Comparison of ENCODE assay signal across 22 mouse cellular contexts in the genomic region with DNA sequence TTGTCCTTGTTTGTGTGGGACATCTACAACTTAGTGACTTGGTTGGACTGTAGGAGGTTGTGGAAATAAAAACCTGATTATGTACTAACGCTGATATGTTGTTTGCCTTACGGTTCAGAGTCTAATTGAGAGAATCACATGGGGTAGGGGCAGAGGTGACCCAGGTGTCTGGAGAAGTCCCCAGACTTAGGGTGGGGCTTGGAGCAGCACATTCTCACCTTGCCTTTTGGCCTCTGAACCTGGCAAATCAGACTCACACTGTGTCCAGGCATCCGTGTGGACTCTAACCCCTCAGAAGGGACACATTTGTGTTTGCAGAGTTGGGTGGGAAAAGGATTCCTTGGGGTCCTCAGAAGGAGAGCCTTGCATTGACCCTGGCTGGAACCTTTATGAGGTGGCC. TPM values are rescaled to one million over a fixed set of nuclear protein-coding genes. Genes with fewer than 3 reads are reported as not detected.
"Had no signal": no experiment of that assay in that cellular context is flagged by ENCODE, and none has a peak within 500 bp of the region (broad histone marks: within the 10 kb centered on the region; RNA-seq: fewer than 3 reads in every experiment).

No protein-coding gene starts in this region.

- H3K27ac ChIP-seq: hindbrain, postnatal 0 days; left cerebral cortex, adult 2 months; liver, embryonic 14.5 days; midbrain, embryonic 10.5 days; midbrain, embryonic 13.5 days; neural tube, embryonic 13.5 days had no signal

- H3K9me3 ChIP-seq: megakaryocyte, embryonic 14.5 days; midbrain, embryonic 10.5 days; midbrain, embryonic 13.5 days; neural tube, embryonic 13.5 days had no signal

- ATAC-seq: hindbrain, postnatal 0 days; inflammation-experienced regulatory T-cells, adult 6 months; lung, postnatal 0 days; midbrain, embryonic 13.5 days; midbrain, embryonic 16.5 days had no signal

- H3K27me3 ChIP-seq: neural tube, embryonic 13.5 days had no signal

- DNase-seq: kidney, adult 8-10 months; kidney, postnatal 14 days; layer of hippocampus, postnatal 36 days; lung, embryonic 14.5 days; lung, postnatal 36 days; retina, postnatal 1 day; right cerebral cortex, postnatal 25 days; thymus, postnatal 25 days had no signal

- H3K4me3 ChIP-seq: left cerebral cortex, adult 2 months; megakaryocyte, embryonic 14.5 days; midbrain, embryonic 10.5 days; midbrain, embryonic 13.5 days; myocyte; neural tube, embryonic 13.5 days had no signal

- H3K4me1 ChIP-seq: midbrain, embryonic 10.5 days; midbrain, embryonic 13.5 days; neural tube, embryonic 13.5 days had no signal

- H3K9ac ChIP-seq: liver, embryonic 14.5 days; lung, embryonic 14.5 days; midbrain, embryonic 13.5 days; neural tube, embryonic 13.5 days had no signal

- H3K4me2 ChIP-seq: lung, embryonic 14.5 days; midbrain, embryonic 13.5 days; neural tube, embryonic 13.5 days had no signal

RNA-seq across cellular contexts. Expression of gene Apoa1, which starts 4.3 kb away (rescaled TPM):
- polyA plus RNA-seq: inflammation-experienced regulatory T-cells, adult 6 months; myocyte had no signal

RNA-seq across cellular contexts. Expression of gene Apoc3, which starts 11.3 kb away (rescaled TPM):
- polyA plus RNA-seq: hindbrain, postnatal 0 days; inflammation-experienced regulatory T-cells, adult 6 months; limb, embryonic 11.5 days; limb, embryonic 14.5 days; lung, embryonic 14.5 days; lung, postnatal 0 days; midbrain, embryonic 10.5 days; midbrain, embryonic 13.5 days; midbrain, embryonic 16.5 days; myocyte; neural tube, embryonic 13.5 days had no signal

RNA-seq across cellular contexts. Expression of gene Apoa4, which starts 16.4 kb away (rescaled TPM):
- polyA plus RNA-seq: hindbrain, postnatal 0 days; inflammation-experienced regulatory T-cells, adult 6 months; limb, embryonic 11.5 days; lung, embryonic 14.5 days; midbrain, embryonic 10.5 days; midbrain, embryonic 16.5 days; myocyte had no signal

RNA-seq across cellular contexts. Expression of gene Apoa5, which starts 44.3 kb away (rescaled TPM):
- polyA plus RNA-seq: hindbrain, postnatal 0 days; inflammation-experienced regulatory T-cells, adult 6 months; kidney, embryonic 16.5 days; limb, embryonic 14.5 days; lung, embryonic 14.5 days; midbrain, embryonic 10.5 days; midbrain, embryonic 13.5 days; midbrain, embryonic 16.5 days; myocyte; neural tube, embryonic 13.5 days had no signal
